1 mouse cellular context compared by ENCODE assay signal in genomic region chr9:51318246-51318645, GRCm38 (mm10).
TF ChIP-seq lines count a peak whose summit lies in the region.

No protein-coding gene starts in this region.

TF ChIP-seq in MEL, 35 proteins besides CTCF, POLR2A, EP300 and RAD21 (continued from another document):
- TF ChIP-seq NRF1 (IDR thresholded peaks at IDR 0.05; ENCODE audit: insufficient read depth, low read depth, low read length, poor library complexity, severe bottlenecking) (no peak), MXI1 (IDR thresholded peaks at IDR 0.05; ENCODE audit: low read depth, low read length) (no peak), TAL1 (IDR thresholded peaks at IDR 0.05; ENCODE audit: low read length) (no peak)
